Mouse (Mus musculus) lung, embryonic 15.5 days (tissue): Measurements from ENCODE around the gene Prps1l1. TPM values are rescaled to one million over a fixed set of nuclear protein-coding genes. Genes with fewer than 3 reads are reported as not detected.

Experiments used
- ATAC-seq: fragments of 200-750 bp; cut with Nextera tagmentation; 2 replicates; pipeline ENCODE4 v1.8.0; 2017; ENCODE audit warnings: moderate number of reproducible peaks, borderline replicate concordance; ENCODE audit not compliant: low FRiP score, low TSS enrichment; ENCODE audit errors: extremely low read depth
- H3K27ac ChIP-seq: fragments of 300-500 bp; sonication (generic); 2 replicates; pipeline ENCODE4 v1.5.1; 2015; ENCODE audit warnings: moderate library complexity, mild to moderate bottlenecking, inconsistent platforms
- H3K27me3 ChIP-seq: fragments of 300-500 bp; sonication (generic); 2 replicates; pipeline ENCODE4 v1.6.1; 2015; ENCODE audit warnings: inconsistent platforms
- H3K36me3 ChIP-seq: fragments of 300-500 bp; sonication (generic); 2 replicates; pipeline ENCODE4 v1.6.1; 2015; ENCODE audit warnings: inconsistent platforms
- H3K4me1 ChIP-seq: fragments of 300-500 bp; sonication (generic); 2 replicates; pipeline ENCODE4 v1.6.1; 2015; ENCODE audit warnings: inconsistent platforms
- H3K4me2 ChIP-seq: fragments of 300-500 bp; sonication (generic); 2 replicates; pipeline ENCODE4 v1.6.1; 2015; ENCODE audit warnings: inconsistent platforms, mild to moderate bottlenecking, moderate library complexity
- H3K4me3 ChIP-seq: fragments of 300-500 bp; sonication (generic); 2 replicates; pipeline ENCODE4 v1.5.1; 2015; ENCODE audit warnings: mild to moderate bottlenecking, inconsistent platforms
- H3K9ac ChIP-seq: fragments of 300-500 bp; sonication (generic); 2 replicates; pipeline ENCODE4 v1.6.1; 2015; ENCODE audit warnings: inconsistent platforms
- H3K9me3 ChIP-seq: fragments of 300-500 bp; sonication (generic); 2 replicates; pipeline ENCODE4 v1.6.1; 2016; ENCODE audit warnings: inconsistent platforms
- WGBS: fragments of 180-500 bp; shearing (Covaris S2); methylation state at CpG from one replicate; pipeline ENCODE4 v1.1.7; 2015; 5-methylcytosine and 5-hydroxymethylcytosine counted together
- polyA plus RNA-seq: library from polyadenylated mRNA; unstranded; fragments of >200 nt; fragmentation: Nextera tagmentation; extraction: Ambion mirVana; gene quantifications from 2 replicates; pipeline ENCODE4 v1.2.1, GENCODE M21; 2015

Prps1l1 gene
- not detected in 2 replicates for polyA plus RNA-seq

GRCm38 (mm10) chr12:34984461-34984860, at the start of gene Prps1l1:
Prps1l1 (plus strand) TSS chr12:34984761.
- no peak for ATAC-seq
- Histone ChIP-seq H3K4me2 (no peak within 1 kb of the TSS), H3K4me3 (no peak within 1 kb of the TSS), H3K9ac (no peak within 1 kb of the TSS), H3K9me3 (no peaks in the 10 kb centered on the region), H3K4me1 (no peaks in the 10 kb centered on the region), H3K27ac (no peak within 1 kb of the TSS), H3K27me3 (no peaks in the 10 kb centered on the region), H3K36me3 (no peaks in the 10 kb centered on the region)
- WGBS, result 77% methylated on average over 4 of the region's 4 CpGs

GRCm38 (mm10) chr12:34937918-34938317, 46.6 kb upstream of the Prps1l1 start:
- Histone ChIP-seq H3K36me3 (no peaks in the 10 kb centered on the region), H3K4me3 (no peak overlapping the region), H3K27ac (no peak overlapping the region), H3K4me2 (no peak overlapping the region), H3K9ac (no peak overlapping the region), H3K4me1 (no peaks in the 10 kb centered on the region), H3K9me3 (no peaks in the 10 kb centered on the region), H3K27me3 (no peaks in the 10 kb centered on the region)
- no peak for ATAC-seq
- 88% methylated on average over 1 of the region's 1 CpGs for whole genome bisulfite sequencing

- Histone ChIP-seq H3K4me1 (no peaks in the 10 kb centered on the region), H3K4me2 (no peak overlapping the region), H3K27me3 (no peaks in the 10 kb centered on the region), H3K9ac (no peak overlapping the region), H3K27ac (no peak overlapping the region), H3K9me3 (no peaks in the 10 kb centered on the region), H3K36me3 (no peaks in the 10 kb centered on the region), H3K4me3 (no peak overlapping the region)
- 58% methylated on average over 6 of the region's 6 CpGs for WGBS
- no peak for ATAC-seq
Measured at GRCm38 (mm10) chr12:34949066-34949706, 35.4 kb upstream of the Prps1l1 start.

GRCm38 (mm10) chr12:34975991-34976390, 8.6 kb upstream of the Prps1l1 start:
- Histone ChIP-seq H3K36me3 (no peaks in the 10 kb centered on the region), H3K4me2 (no peak overlapping the region), H3K27ac (no peak overlapping the region), H3K4me3 (no peak overlapping the region), H3K27me3 (no peaks in the 10 kb centered on the region), H3K4me1 (no peaks in the 10 kb centered on the region), H3K9me3 (no peaks in the 10 kb centered on the region), H3K9ac (no peak overlapping the region)
- ATAC-seq, result no peak
- 93% methylated on average over 3 of the region's 3 CpGs for WGBS

GRCm38 (mm10) chr12:34985865-34986264, 1.3 kb downstream of the Prps1l1 start:
- H3K4me3 ChIP-seq, result no peak overlapping the region
- ATAC-seq, result no peak
- 74% methylated on average over 5 of the region's 5 CpGs for WGBS
- H3K4me1 ChIP-seq, result no peaks in the 10 kb centered on the region
- H3K36me3 ChIP-seq, result no peaks in the 10 kb centered on the region
- H3K27ac ChIP-seq, result no peak overlapping the region
- H3K9ac ChIP-seq, result no peak overlapping the region
- H3K9me3 ChIP-seq, result no peaks in the 10 kb centered on the region
- no peak overlapping the region for H3K4me2 ChIP-seq
- no peaks in the 10 kb centered on the region for H3K27me3 ChIP-seq

GRCm38 (mm10) chr12:34989537-34990200, 5.1 kb downstream of the Prps1l1 start:
- Histone ChIP-seq H3K9me3 (no peaks in the 10 kb centered on the region), H3K36me3 (no peaks in the 10 kb centered on the region), H3K4me3 (no peak overlapping the region), H3K9ac (no peak overlapping the region), H3K27ac (no peak overlapping the region), H3K4me1 (no peaks in the 10 kb centered on the region), H3K27me3 (no peaks in the 10 kb centered on the region), H3K4me2 (no peak overlapping the region)
- no peak for ATAC-seq
- 70% methylated on average over 7 of the region's 7 CpGs for WGBS

GRCm38 (mm10) chr12:34990387-34990786, 5.8 kb downstream of the Prps1l1 start:
- no peaks in the 10 kb centered on the region for H3K4me1 ChIP-seq
- WGBS, result 68% methylated on average over 4 of the region's 4 CpGs

GRCm38 (mm10) chr12:34991900-34992299, 7.3 kb downstream of the Prps1l1 start:
- no peak for ATAC-seq
- H3K9ac ChIP-seq, result no peak overlapping the region
- H3K4me2 ChIP-seq, result no peak overlapping the region
- H3K27ac ChIP-seq, result no peak overlapping the region
- H3K4me1 ChIP-seq, result no peaks in the 10 kb centered on the region
- H3K27me3 ChIP-seq, result no peaks in the 10 kb centered on the region
- H3K9me3 ChIP-seq, result no peaks in the 10 kb centered on the region
- H3K36me3 ChIP-seq, result no peaks in the 10 kb centered on the region
- no peak overlapping the region for H3K4me3 ChIP-seq
- 83% methylated on average over 2 of the region's 2 CpGs for WGBS

More at GRCm38 (mm10) chr12:34990387-34990786, 5.8 kb downstream of the Prps1l1 start:
- H3K36me3 ChIP-seq, result no peaks in the 10 kb centered on the region
- H3K4me2 ChIP-seq, result no peak overlapping the region
- no peak overlapping the region for H3K4me3 ChIP-seq
- no peak overlapping the region for H3K27ac ChIP-seq
- no peak for ATAC-seq
- H3K9me3 ChIP-seq, result no peaks in the 10 kb centered on the region
- no peak overlapping the region for H3K9ac ChIP-seq
- no peaks in the 10 kb centered on the region for H3K27me3 ChIP-seq

GRCm38 (mm10) chr12:34997597-34998182, 13.1 kb downstream of the Prps1l1 start:
- no peak overlapping the region for H3K9ac ChIP-seq
- no peaks in the 10 kb centered on the region for H3K27me3 ChIP-seq
- H3K4me3 ChIP-seq, result no peak overlapping the region
- H3K4me2 ChIP-seq, result no peak overlapping the region
- no peaks in the 10 kb centered on the region for H3K36me3 ChIP-seq
- H3K27ac ChIP-seq, result no peak overlapping the region
- ATAC-seq, result no peak
- H3K9me3 ChIP-seq, result no peaks in the 10 kb centered on the region
- no peaks in the 10 kb centered on the region for H3K4me1 ChIP-seq
- 84% methylated on average over 3 of the region's 3 CpGs for WGBS

GRCm38 (mm10) chr12:34998778-34999467, 14.4 kb downstream of the Prps1l1 start:
- no peak for ATAC-seq
- 72% methylated on average over 12 of the region's 12 CpGs for WGBS
- Histone ChIP-seq H3K9ac (no peak overlapping the region), H3K27ac (no peak overlapping the region), H3K4me3 (no peak overlapping the region), H3K27me3 (no peaks in the 10 kb centered on the region), H3K4me2 (no peak overlapping the region), H3K4me1 (no peaks in the 10 kb centered on the region), H3K9me3 (no peaks in the 10 kb centered on the region), H3K36me3 (no peaks in the 10 kb centered on the region)

GRCm38 (mm10) chr12:35000323-35000722, 15.8 kb downstream of the Prps1l1 start:
- H3K27me3 ChIP-seq, result no peaks in the 10 kb centered on the region
- no peak overlapping the region for H3K9ac ChIP-seq
- H3K9me3 ChIP-seq, result no peaks in the 10 kb centered on the region
- no peak overlapping the region for H3K4me3 ChIP-seq
- H3K36me3 ChIP-seq, result no peaks in the 10 kb centered on the region
- H3K4me2 ChIP-seq, result no peak overlapping the region
- WGBS, result 42% methylated on average over 4 of the region's 4 CpGs
- ATAC-seq, result no peak
- H3K27ac ChIP-seq, result no peak overlapping the region
- H3K4me1 ChIP-seq, result no peaks in the 10 kb centered on the region

GRCm38 (mm10) chr12:35005748-35006147, 21.2 kb downstream of the Prps1l1 start:
- Histone ChIP-seq H3K9ac (no peak overlapping the region), H3K4me3 (no peak overlapping the region), H3K4me2 (no peak overlapping the region), H3K36me3 (no peaks in the 10 kb centered on the region), H3K27me3 (no peaks in the 10 kb centered on the region), H3K9me3 (no peaks in the 10 kb centered on the region), H3K4me1 (no peaks in the 10 kb centered on the region), H3K27ac (no peak overlapping the region)
- no peak for ATAC-seq
